Mouse (Mus musculus) lung, embryonic 15.5 days (tissue): Measurements from ENCODE around the gene Defb21. TPM values are rescaled to one million over a fixed set of nuclear protein-coding genes. Genes with fewer than 3 reads are reported as not detected.

Experiments used
- ATAC-seq: fragments of 200-750 bp; cut with Nextera tagmentation; 2 replicates; pipeline ENCODE4 v1.8.0; 2017; ENCODE audit warnings: moderate number of reproducible peaks, borderline replicate concordance; ENCODE audit not compliant: low FRiP score, low TSS enrichment; ENCODE audit errors: extremely low read depth
- H3K27ac ChIP-seq: fragments of 300-500 bp; sonication (generic); 2 replicates; pipeline ENCODE4 v1.5.1; 2015; ENCODE audit warnings: moderate library complexity, mild to moderate bottlenecking, inconsistent platforms
- H3K27me3 ChIP-seq: fragments of 300-500 bp; sonication (generic); 2 replicates; pipeline ENCODE4 v1.6.1; 2015; ENCODE audit warnings: inconsistent platforms
- H3K36me3 ChIP-seq: fragments of 300-500 bp; sonication (generic); 2 replicates; pipeline ENCODE4 v1.6.1; 2015; ENCODE audit warnings: inconsistent platforms
- H3K4me1 ChIP-seq: fragments of 300-500 bp; sonication (generic); 2 replicates; pipeline ENCODE4 v1.6.1; 2015; ENCODE audit warnings: inconsistent platforms
- H3K4me2 ChIP-seq: fragments of 300-500 bp; sonication (generic); 2 replicates; pipeline ENCODE4 v1.6.1; 2015; ENCODE audit warnings: inconsistent platforms, mild to moderate bottlenecking, moderate library complexity
- H3K4me3 ChIP-seq: fragments of 300-500 bp; sonication (generic); 2 replicates; pipeline ENCODE4 v1.5.1; 2015; ENCODE audit warnings: mild to moderate bottlenecking, inconsistent platforms
- H3K9ac ChIP-seq: fragments of 300-500 bp; sonication (generic); 2 replicates; pipeline ENCODE4 v1.6.1; 2015; ENCODE audit warnings: inconsistent platforms
- H3K9me3 ChIP-seq: fragments of 300-500 bp; sonication (generic); 2 replicates; pipeline ENCODE4 v1.6.1; 2016; ENCODE audit warnings: inconsistent platforms
- WGBS: fragments of 180-500 bp; shearing (Covaris S2); methylation state at CpG from one replicate; pipeline ENCODE4 v1.1.7; 2015; 5-methylcytosine and 5-hydroxymethylcytosine counted together
- polyA plus RNA-seq: library from polyadenylated mRNA; unstranded; fragments of >200 nt; fragmentation: Nextera tagmentation; extraction: Ambion mirVana; gene quantifications from 2 replicates; pipeline ENCODE4 v1.2.1, GENCODE M21; 2015

Defb21 gene
- polyA plus RNA-seq, 1 experiment from 2014 or later, result not detected

DNA sequence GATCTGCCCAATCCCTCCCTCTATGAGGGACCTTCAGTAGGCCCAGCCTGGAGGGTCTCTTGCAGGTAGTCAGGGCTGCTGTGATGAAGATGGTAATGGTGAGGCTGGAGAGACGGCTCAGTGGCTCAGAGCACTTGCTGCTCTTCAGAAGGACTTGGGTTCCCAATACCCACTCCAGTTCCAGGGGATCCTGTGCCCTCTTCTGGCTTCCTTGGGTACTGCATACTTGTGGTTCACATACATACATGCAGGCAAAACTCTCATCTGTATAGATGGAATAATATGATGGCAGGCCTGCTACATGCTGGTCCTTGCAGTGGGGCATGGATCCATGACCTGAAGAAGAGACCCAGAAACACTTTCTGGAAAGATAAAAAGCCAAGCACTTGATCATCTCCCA lies 36.2 kb downstream of the Defb21 start:
- no peak for ATAC-seq
- Histone ChIP-seq H3K4me3 (no peak overlapping the region), H3K27me3 (no peaks in the 10 kb centered on the region), H3K27ac (no peak overlapping the region), H3K4me1 (no peaks in the 10 kb centered on the region), H3K9ac (no peak overlapping the region), H3K4me2 (no peak overlapping the region), H3K36me3 (no peaks in the 10 kb centered on the region), H3K9me3 (no peaks in the 10 kb centered on the region)
- 89% methylated on average over 1 of the region's 1 CpGs for WGBS

DNA sequence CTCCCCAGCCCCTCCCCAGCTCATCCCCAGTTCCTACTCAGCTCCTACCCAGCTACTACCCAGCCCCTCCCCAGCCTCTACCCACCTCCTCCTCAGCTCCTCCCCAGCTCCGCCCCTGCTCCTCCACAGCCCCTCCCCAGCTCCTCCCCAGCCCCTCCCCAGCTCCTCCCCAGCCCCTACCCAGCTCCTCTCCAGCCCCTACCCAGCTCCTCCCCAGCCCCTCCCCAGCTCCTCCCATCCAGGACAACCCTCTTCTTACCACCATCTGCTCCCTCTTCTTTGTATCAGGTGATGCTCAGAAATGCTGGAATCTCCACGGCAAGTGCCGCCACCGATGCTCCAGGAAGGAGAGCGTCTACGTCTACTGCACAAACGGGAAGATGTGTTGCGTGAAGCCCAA lies 39.6 kb downstream of the Defb21 start:
- H3K4me1 ChIP-seq, result no peaks in the 10 kb centered on the region
- H3K9me3 ChIP-seq, result no peaks in the 10 kb centered on the region
- no peaks in the 10 kb centered on the region for H3K27me3 ChIP-seq
- no peak overlapping the region for H3K27ac ChIP-seq
- WGBS, result 23% methylated on average over 8 of the region's 8 CpGs
- no peak overlapping the region for H3K4me3 ChIP-seq
- no peak overlapping the region for H3K9ac ChIP-seq
- H3K36me3 ChIP-seq, result no peaks in the 10 kb centered on the region
- no peak for ATAC-seq
- H3K4me2 ChIP-seq, result no peak overlapping the region

- no peak overlapping the region for H3K9ac ChIP-seq
- no peak overlapping the region for H3K4me3 ChIP-seq
- H3K27ac ChIP-seq, result no peak overlapping the region
- 7% methylated on average over 7 of the region's 7 CpGs for WGBS
- H3K27me3 ChIP-seq, result no peaks in the 10 kb centered on the region
- H3K4me2 ChIP-seq, result no peak overlapping the region
- H3K9me3 ChIP-seq, result no peaks in the 10 kb centered on the region
- no peaks in the 10 kb centered on the region for H3K36me3 ChIP-seq
- H3K4me1 ChIP-seq, result no peaks in the 10 kb centered on the region
- ATAC-seq, result peak; percentile 64; the same call in 1 of the 2 replicates
These were observed 43.0 kb downstream of the Defb21 start for GRCm38 (mm10) chr2:152615563-152615962.

GRCm38 (mm10) chr2:152616470-152616869 lies 43.9 kb downstream of the Defb21 start:
- Histone ChIP-seq H3K27ac (no peak overlapping the region), H3K4me1 (no peaks in the 10 kb centered on the region), H3K4me2 (no peak overlapping the region), H3K36me3 (no peaks in the 10 kb centered on the region), H3K4me3 (no peak overlapping the region), H3K9ac (no peak overlapping the region), H3K9me3 (no peaks in the 10 kb centered on the region), H3K27me3 (no peaks in the 10 kb centered on the region)
- ATAC-seq, result no peak
- 69% methylated on average over 6 of the region's 6 CpGs for WGBS

GRCm38 (mm10) chr2:152617374-152617773 lies 44.8 kb downstream of the Defb21 start:
- no peak for ATAC-seq
- Histone ChIP-seq H3K27ac (no peak overlapping the region), H3K4me3 (no peak overlapping the region), H3K9me3 (no peaks in the 10 kb centered on the region), H3K4me2 (no peak overlapping the region), H3K36me3 (no peaks in the 10 kb centered on the region), H3K9ac (no peak overlapping the region), H3K27me3 (no peaks in the 10 kb centered on the region), H3K4me1 (no peaks in the 10 kb centered on the region)
- 55% methylated on average over 5 of the region's 5 CpGs for WGBS

- no peak overlapping the region for H3K9ac ChIP-seq
- no peaks in the 10 kb centered on the region for H3K4me1 ChIP-seq
- no peak overlapping the region for H3K4me3 ChIP-seq
- no peak overlapping the region for H3K4me2 ChIP-seq
- no peaks in the 10 kb centered on the region for H3K36me3 ChIP-seq
- peaks cover 8% of the 10 kb centered on the region; the same call in 1 of the 2 replicates for H3K27me3 ChIP-seq
- WGBS, result 61% methylated on average over 9 of the region's 9 CpGs
- H3K27ac ChIP-seq, result no peak overlapping the region
- no peaks in the 10 kb centered on the region for H3K9me3 ChIP-seq
- ATAC-seq, result no peak
These were observed 48.0 kb downstream of the Defb21 start for GRCm38 (mm10) chr2:152620367-152621134.

DNA sequence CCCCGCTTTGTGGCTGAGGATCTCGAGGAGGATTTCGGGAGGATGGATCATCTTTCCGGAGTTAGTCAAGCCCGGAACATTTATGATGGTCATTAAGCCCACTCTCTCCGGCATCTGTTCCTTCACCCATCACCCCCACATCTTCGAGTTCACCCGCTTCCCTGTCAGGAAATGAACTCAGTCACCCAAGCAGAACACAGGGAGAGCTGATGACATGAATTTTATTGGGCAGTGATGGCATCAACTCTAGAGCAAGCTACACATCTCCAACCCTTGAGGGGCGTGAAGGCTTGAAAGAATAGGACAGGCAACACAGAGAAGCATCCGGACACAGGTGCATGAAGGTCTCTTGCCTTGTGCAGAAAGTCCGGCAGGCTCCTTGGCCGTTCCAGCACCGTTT lies 49.6 kb downstream of the Defb21 start:
- Histone ChIP-seq H3K36me3 (no peaks in the 10 kb centered on the region), H3K9ac (no peak overlapping the region), H3K4me1 (peaks cover 10% of the 10 kb centered on the region), H3K27me3 (peaks cover 23% of the 10 kb centered on the region), H3K27ac (no peak overlapping the region), H3K4me2 (no peak overlapping the region), H3K4me3 (no peak overlapping the region), H3K9me3 (no peaks in the 10 kb centered on the region)
- no peak for ATAC-seq
- WGBS, result 81% methylated on average over 13 of the region's 13 CpGs

- H3K4me2 ChIP-seq, result no peak within 1 kb of the TSS
- H3K9ac ChIP-seq, result no peak within 1 kb of the TSS
- no peak within 1 kb of the TSS for H3K27ac ChIP-seq
- no peak for ATAC-seq
- H3K36me3 ChIP-seq, result no peaks in the 10 kb centered on the region
- peaks cover 31% of the 10 kb centered on the region for H3K27me3 ChIP-seq
- H3K9me3 ChIP-seq, result no peaks in the 10 kb centered on the region
- H3K4me1 ChIP-seq, result peaks cover 16% of the 10 kb centered on the region
- WGBS, result 79% methylated on average over 7 of the region's 7 CpGs
- no peak within 1 kb of the TSS for H3K4me3 ChIP-seq
These were observed 50.4 kb downstream of the Defb21 start, which contains the start of gene Defb25 for GRCm38 (mm10) chr2:152622953-152623352. Gene Defb25, minus strand, starts transcription at chr2:152623053.

Other genes with a start within 250 kb of the Defb21 start
- 89.7 and 94.4 TPM in 2 replicates for gene Rbck1, start 240.1 kb upstream of the Defb21 start, polyA plus RNA-seq
- 4.1 and 5.0 TPM in 2 replicates for gene Trib3, start 228.7 kb upstream of the Defb21 start, polyA plus RNA-seq
- gene Nrsn2, start 196.1 kb upstream of the Defb21 start, polyA plus RNA-seq, result 0.14 and 0.36 TPM in 2 replicates
- 10.5 and 11.3 TPM in 2 replicates for gene Sox12, start 174.7 kb upstream of the Defb21 start, polyA plus RNA-seq
- 37.7 and 40.5 TPM in 2 replicates for gene Zcchc3, start 157.7 kb upstream of the Defb21 start, polyA plus RNA-seq
- 3.0 and 3.1 TPM in 2 replicates for gene 6820408C15Rik, start 157.2 kb upstream of the Defb21 start, polyA plus RNA-seq
- not detected in 2 replicates for gene Defb23, start 108.1 kb upstream of the Defb21 start, polyA plus RNA-seq
- gene Defb20, start 95.7 kb upstream of the Defb21 start, polyA plus RNA-seq, result not detected in 2 replicates
- gene Defb22, start 82.6 kb upstream of the Defb21 start, polyA plus RNA-seq, result not detected in 2 replicates
- not detected in 2 replicates for gene Defb26, start 61.1 kb upstream of the Defb21 start, polyA plus RNA-seq
- not detected in 2 replicates for gene Defb28, start 54.5 kb upstream of the Defb21 start, polyA plus RNA-seq
- not detected in 2 replicates for gene Defb29, start 32.6 kb upstream of the Defb21 start, polyA plus RNA-seq
- not detected in 2 replicates for gene Gm17416, start 3.4 kb upstream of the Defb21 start, polyA plus RNA-seq
- gene Defb19, start 7.6 kb downstream of the Defb21 start, polyA plus RNA-seq, result not detected in 2 replicates
- not detected in 2 replicates for gene Defb45, start 26.7 kb downstream of the Defb21 start, polyA plus RNA-seq
- gene Defb36, start 31.6 kb downstream of the Defb21 start, polyA plus RNA-seq, result not detected in 2 replicates
- gene Defb25, start 50.3 kb downstream of the Defb21 start, polyA plus RNA-seq, result 1.7 TPM in 1 of 2 replicates, not detected in the other
- 8.0 and 8.5 TPM in 2 replicates for gene Rem1, start 54.2 kb downstream of the Defb21 start, polyA plus RNA-seq
- gene H13, start 96.7 kb downstream of the Defb21 start, polyA plus RNA-seq, result 97.7 and 104 TPM in 2 replicates
- 27.1 and 28.5 TPM in 2 replicates for gene Mcts2, start 114.3 kb downstream of the Defb21 start, polyA plus RNA-seq
- gene Id1, start 163.5 kb downstream of the Defb21 start, polyA plus RNA-seq, result 134 and 143 TPM in 2 replicates
- gene Cox4i2, start 181.4 kb downstream of the Defb21 start, polyA plus RNA-seq, result 74.8 and 81.0 TPM in 2 replicates